Mouse (Mus musculus): ENCODE results near the gene Gsk3a. TPM values are rescaled to one million over a fixed set of nuclear protein-coding genes. Genes with fewer than 3 reads are reported as not detected.

Gene Gsk3a
- total RNA-seq, 2 experiments from 2014 or later: 67.5 to 69.2 TPM

DNA sequence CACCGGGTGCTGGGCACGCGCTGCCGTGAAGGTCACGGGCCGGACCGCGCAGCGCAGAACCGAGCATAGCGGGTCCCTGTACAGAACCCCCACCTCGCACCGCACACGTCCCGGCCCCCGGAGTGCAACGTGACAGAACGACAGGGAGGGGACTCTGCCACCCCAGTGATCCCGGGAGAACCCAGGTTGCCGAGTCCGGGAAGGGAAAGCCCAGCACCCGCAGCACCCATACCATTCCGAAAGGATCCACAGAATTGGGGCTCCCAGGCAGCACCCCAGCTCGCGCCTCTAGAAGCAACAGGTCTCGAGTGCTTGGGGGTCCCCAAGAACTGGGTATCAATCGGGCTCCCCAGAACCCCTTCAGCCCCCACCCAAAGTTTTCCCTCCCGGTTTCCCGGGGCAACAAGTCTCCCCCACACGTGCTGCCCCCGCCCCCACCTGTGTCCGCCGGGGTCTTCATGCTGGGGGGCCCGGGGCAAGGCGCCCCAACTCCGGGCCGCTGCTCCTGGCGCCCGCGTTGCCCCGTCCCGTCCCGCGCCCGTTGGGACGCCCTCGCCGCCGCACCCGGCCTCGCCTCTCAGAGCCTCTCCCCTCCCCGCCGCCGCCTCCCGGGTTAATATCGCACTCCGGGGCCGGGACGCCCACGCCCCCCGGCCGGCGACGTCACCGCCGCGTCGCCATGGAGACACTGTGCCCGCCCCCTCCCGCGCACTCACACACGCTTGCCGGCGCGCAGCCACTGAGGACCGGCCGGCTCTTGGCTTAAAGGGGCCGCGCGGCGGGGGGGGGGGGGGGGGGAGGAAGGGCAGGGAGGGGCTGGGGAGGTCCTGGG is 12.7 kb upstream of the Gsk3a start, which contains the start of gene Erf:
Gene Erf (minus strand): TSS at position 621 of the 832 bp plus-strand sequence.
- intact Hi-C loops (cut with DNase I): loop anchor here (2.0 kb wide), 1 partner anchor 14 kb away; no protein-coding TSS in a partner anchor
- peak; percentile 97 for DNase-seq

DNA sequence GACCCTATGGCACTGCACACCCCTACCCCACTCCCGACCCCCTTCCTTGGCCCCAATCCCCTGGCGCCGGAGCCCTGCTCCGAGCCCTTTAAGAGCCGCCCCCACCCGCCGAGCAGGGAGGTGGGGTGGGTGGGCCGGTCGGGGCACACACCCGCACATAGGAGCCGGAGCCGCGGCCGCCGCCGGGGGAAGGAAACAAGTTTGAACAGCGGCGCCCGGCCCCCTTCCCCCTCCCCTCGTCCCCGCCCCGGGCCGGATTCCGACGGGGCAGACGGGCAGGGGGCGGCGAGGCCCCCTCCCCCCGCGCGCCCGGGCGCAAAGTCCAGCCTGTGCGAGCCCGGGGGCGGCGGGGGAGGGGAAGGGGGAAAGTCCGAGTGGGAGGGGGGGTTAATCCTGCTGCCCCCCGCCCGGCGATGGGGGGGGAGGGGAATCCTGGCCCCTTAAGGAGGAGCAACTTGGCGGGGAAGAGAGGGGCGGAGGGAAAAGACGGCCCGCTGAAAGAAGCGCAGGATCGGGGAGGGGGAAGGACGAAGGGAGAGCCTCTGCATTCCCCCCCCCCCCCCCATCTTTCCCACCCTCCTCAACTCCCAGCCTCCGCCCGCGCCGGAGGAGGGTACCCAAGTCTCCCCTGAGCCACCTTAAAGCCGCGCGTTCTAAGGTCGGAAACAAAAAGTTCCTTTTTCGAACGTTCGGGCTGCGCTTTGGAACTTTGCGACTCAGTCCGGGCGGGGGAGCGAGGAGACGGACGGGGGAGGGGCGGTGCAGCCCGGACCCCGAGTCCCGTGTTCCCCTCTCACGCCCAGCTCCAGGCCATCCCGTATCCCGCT is 11.9 kb upstream of the Gsk3a start:
- DNase-seq: peak; percentile 77 to 84
- intact Hi-C loops (cut with DNase I): loop anchor here (2.0 kb wide), 1 partner anchor 15 kb away; no protein-coding TSS in a partner anchor

DNA sequence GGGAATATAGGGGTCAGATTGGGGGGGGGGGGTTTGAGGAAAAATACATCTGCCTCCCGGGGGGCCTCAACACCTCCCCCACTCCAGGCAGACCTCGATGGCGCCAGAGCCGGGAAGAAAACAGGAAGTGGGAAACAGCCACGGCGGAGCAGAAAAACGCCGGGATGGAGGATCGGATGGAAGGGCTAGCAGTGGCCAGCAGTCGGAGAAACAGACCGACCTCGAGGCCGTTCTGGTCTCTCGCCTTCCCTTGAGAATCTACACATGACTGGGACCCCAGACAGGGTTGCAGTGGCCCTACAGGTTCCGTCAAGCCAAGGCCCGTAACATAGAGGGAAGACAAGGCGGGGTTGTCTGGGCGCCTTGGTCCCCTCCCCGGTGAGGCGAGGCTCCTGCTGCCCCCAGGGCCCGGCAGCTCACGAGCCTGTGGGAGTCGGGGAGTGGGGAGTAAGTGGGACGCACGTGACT is 11.2 kb upstream of the Gsk3a start:
- intact Hi-C loops (cut with DNase I): loop anchor here (1.0 kb wide), 1 partner anchor 10 kb away; no protein-coding TSS in a partner anchor
- no peak for DNase-seq

DNA sequence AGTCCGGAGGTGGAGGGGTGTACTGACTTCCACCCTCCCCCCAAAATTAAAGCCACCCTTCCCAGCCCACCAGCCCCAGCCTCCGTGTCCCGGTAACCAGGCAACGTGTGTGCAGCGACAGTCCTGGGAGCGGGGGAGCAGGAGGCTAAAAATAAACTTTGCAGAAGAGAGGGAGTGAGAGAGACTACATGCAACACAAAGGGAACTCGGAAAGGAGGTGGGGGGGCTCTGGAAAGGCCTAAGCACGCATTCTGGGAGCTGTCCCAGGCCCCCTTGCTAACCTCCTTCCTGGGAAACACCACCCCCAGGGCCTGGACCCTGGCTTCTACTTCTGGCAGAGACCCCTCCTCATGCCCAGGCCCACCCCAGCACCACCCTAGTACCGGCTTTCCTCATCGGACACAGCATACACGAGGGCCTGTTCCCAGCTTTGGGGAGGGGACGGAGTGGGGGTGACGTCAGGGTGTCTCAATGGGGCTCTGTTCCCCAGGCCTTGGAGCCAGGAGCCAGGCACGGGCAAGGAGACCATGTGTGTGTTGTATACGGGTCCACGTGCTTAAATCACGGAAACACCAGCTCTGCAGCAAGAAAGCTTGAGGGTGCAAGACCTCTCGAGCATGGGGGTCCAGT is 10.5 kb upstream of the Gsk3a start:
- intact Hi-C loops (cut with DNase I): loop anchor here (1.0 kb wide), 1 partner anchor 9 kb away; no protein-coding TSS in a partner anchor
- DNase-seq: peak in 1 of 2 experiments; percentile 61

DNA sequence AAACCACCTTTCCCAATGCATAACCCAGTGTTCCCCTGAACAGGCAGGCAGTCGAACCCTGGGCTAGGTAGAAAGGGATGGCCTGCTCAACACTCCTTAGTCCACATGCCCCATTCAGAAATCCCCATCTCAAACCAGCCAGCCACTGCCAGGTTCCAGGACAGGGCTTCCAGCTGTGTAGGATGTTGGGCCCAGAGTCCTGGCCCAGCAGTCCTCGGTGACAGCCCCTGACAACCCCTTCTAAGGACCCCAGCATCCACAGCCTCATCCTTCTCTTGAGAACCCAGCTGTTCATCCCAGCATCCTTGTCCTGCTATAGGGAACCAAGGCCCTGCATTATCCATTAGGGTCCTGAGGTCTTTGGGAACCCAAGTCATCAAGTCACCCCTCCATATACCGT is 9.8 kb upstream of the Gsk3a start:
- no peak for DNase-seq
- intact Hi-C loops (cut with DNase I): no loop called here

DNA sequence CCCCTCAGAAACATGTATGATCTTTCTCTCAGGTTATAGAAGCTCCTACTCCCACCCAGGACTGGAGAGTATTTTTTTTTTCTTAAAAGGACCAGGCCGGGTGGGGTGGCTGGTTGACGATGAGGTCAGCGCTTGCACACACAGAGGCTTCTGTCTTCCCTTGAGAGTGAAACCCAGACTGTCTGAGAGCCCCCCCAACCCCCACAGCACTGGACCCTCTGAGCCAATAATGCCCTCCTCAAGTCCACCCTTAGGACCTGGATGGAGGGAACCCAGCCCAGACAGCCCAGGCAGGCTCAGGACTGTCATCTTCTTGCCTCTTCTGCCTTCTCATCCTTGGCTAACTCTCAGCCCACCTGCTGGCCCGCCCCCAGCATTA is 9.1 kb upstream of the Gsk3a start:
- intact Hi-C loops (cut with DNase I): no loop called here
- no peak for DNase-seq

DNA sequence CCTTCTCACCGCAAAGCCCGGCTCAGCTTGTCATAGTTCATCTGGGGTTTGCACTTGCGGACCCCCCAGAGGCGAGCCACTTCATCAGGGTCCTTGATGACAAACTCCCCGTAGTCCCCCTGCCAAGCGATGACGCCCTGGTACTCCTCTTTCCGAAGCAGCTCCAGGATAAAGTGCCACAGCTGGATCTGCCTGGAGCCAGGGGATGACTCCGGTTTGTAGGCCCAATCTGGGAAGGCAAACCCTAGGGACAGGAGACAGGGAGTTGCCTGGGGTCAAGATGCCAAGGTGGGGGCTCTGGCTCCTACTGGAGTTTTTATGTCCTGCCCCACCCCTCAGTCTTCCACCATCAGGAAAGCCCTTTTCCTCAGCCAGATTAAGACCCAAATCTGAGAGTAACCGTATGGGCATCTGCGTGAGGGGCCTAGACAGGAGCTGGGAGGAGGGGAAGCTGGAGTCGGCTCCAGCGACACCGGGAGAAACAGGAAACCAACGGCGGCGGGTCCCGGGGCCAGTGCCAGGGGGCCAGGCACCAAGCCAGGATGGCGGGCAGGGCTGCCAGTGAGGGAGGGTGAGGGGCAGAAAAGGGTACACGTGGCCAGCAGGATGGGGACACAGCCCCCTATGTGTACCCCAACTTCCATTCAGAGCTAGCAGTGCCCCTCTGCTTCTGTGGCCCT is 8.6 kb upstream of the Gsk3a start:
- intact Hi-C loops (cut with DNase I): no loop called here

DNA sequence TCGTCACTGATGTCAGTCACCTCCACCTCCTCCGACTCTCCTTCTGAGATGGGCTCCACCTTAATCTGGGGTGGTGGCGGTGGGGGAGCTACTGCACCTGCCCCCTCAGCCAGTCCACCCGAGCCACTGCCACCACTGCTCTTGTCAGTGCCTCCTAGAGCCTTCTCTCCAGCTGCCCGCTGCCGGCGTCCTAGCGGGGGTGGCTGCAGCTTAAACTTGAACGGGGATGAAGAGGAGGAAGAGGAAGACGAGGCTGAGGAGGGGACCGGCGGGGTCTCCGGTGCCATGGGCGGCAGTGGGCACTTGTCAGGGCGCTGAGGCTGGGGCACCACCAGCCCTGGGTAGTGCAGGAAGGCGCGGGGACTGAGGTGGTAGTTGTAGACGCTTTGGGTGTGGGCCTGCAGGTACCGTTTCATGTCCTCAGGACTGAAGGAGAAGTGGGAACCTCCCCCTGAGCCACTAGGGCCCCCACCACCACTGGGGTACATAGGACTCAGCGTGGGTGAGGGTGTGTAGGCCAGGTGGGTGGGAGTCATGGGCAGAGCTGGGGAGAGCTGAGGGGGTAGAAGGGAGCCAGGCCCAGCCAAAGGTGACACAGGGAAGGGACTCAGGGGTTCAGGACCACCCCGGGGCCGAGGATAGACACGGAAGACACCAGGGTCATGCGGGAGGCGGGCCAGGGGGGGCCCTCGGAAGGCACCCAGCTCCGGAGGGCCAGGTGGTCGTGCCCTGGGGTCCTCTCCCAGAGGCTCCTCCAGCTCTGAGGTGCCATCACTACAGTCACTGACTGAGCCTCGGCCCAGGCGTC is 7.1 kb upstream of the Gsk3a start:
- DNase-seq: no peak
- intact Hi-C loops (cut with DNase I): loop anchor here (5.0 kb wide), 1 partner anchor 138 kb away; no protein-coding TSS in a partner anchor

More for the DNA sequence above, 8.6 kb upstream of the Gsk3a start:
- DNase-seq: peak; percentile 68 to 70

DNA sequence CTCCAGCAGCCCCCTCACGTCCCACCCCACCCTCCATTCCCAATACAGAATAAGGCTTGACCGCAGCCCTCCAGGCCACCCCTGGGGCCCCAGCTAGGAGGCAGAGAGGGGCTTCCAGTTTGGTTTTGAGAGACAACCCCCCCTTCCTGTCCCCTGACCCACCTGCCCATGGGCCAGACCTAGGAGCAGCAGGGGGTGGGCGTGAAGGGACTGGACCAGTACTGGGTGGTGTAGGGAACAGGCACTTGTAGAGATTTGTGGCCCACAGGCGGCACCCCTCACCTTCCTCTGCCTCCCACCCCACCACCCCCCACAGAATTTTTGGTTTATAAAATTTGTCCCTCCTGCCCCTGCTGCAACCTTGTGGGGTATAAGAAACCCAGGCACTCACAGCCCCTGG is 5.7 kb upstream of the Gsk3a start:
- DNase-seq: no peak
- intact Hi-C loops (cut with DNase I): loop anchor here (5.0 kb wide), 1 partner anchor 139 kb away; no protein-coding TSS in a partner anchor

DNA sequence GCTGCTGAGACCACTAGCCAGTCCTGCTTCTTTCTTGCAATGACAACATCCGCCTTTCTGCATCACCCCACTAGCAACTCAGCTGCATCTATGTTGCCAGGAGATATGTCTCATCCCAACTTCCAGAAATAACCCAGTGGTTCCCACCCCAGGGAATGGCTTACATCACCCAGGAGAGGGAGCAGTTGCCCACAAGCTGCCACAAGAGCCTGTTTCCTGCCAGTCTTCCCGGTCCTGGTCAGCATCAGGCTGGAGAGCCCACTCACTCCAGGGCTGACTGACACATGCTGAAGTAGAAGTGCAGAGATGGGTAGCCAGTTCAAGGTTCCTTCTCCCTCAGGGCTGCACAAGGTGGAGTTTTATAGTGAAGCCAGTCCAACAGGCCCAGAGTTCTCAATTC is 3.4 kb upstream of the Gsk3a start:
- intact Hi-C loops (cut with DNase I): loop anchor here (1.0 to 5.0 kb wide), 3 partner anchors 37 to 141 kb away; no protein-coding TSS in a partner anchor

DNA sequence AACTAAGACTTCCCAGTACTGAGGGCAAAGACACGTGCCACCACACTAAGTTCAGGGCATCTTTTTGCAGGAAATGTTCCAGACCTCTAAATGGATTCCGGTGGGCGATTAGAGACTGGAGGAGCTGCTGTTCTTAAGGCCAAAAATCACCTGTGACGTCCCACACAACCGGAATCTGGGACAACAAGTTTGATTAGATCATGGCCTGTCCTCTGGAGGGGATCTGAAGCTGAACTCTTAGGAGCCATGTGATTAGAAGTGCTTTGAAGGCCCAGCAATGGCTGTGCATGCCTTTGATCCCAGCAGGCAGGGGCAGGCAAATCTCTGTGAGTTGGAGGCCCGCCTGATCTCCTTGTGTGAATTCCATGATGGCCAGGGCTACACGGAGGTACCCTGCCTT is 3.0 kb upstream of the Gsk3a start:
- DNase-seq: no peak
- intact Hi-C loops (cut with DNase I): loop anchor here (1.0 to 5.0 kb wide), 3 partner anchors 38 to 142 kb away; no protein-coding TSS in a partner anchor

More for the DNA sequence above, 3.4 kb upstream of the Gsk3a start:
- DNase-seq: peak; percentile 54 to 56

DNA sequence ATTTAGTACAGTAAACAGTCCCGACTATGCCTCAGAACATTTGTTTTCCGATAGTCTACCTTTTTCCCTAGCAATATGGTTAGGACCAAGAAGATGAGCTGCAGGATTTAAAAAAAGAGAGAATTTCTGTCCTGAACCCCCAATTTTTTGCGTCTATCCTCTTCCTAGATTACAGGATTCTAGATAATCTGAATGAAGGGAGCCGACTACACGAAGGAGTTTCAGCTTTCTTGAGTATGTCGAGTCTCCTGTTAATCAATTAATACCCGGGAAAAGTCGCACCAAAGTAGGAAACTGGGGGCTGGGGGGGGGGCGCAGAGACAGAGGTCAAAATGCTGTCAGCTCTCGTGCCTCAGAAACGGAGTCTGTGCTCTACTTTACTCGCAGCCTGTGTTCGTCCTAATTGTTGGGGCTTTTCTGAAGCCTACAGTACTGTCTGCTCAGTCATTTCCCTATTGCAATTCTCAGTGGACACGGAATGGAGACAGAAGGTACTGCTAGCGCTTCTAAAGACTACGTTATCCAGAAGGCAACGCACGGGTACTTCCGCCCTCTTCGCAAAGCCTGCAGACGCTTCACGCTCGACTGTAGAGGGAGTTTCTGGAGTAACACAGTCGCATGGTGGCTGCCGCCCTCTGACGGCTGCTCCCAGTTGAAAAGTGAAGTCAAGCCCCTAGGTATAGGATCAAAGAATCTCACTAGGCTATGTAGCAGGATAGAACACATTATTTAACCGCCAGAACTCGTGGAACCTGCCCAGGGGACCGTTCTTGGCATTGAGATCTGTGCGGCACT is 1.4 kb upstream of the Gsk3a start:
- DNase-seq: peak; percentile 74
- intact Hi-C loops (cut with DNase I): loop anchor here (1.0 to 10.0 kb wide), 2 partner anchors 9 to 354 kb away; partner anchors contain the start of gene Rps19

DNA sequence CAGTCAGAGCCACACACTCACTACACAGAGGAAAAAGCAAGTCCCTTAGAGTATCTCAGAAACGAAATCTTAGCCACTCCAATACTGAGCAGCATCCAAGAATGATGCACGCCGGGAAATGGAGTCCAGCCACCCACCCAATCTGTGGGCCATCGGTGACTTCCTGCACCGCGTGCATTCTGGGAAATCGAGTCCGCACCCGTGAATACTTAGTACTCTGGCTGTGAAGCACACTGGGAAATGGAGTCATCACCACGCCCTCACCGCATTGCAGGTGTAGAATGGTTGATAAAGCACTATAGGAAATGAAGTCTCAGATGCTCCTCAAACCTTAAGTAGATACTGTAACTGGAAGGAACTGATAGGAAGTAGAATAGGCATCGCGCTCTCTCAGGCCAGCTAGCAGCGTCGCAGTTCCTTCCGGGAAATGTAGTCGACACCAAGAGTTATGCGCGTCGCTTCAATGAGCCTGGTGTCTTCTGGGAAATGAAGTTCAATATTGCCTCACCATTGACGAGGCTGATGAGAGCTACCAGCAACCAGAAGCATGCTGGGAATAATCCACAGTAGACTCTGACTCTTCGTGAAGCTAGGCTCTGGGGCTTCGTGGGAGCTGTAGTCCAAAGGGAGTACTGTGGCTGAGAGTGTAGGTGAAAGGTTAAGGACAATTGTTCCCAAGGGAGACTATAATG is 510 bp upstream of the Gsk3a start:
- intact Hi-C loops (cut with DNase I): loop anchor here (10.0 kb wide), 1 partner anchor 353 kb away; the partner anchor contains the start of gene Rps19
- DNase-seq: peak; percentile 87 to 97

DNA sequence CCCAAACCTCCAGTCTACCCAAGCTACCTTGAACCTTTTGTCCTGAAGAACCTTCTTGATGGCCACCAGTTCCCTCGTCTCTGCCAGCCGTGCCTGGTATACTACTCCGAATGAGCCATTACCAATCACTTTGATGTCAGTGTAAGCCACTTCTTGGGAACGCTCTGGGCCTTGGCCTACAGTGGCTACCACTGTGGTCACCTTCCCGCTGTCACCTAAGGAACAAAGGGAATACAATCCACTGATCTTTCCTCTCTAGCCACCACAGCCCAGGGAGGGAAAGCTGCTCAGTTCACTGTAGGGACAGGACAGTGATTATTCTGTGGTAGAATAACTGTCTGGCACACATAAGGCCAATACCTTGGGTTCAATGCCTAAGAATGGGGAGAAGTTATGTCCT is 2.1 kb downstream of the Gsk3a start:
- no peak for DNase-seq
- intact Hi-C loops (cut with DNase I): loop anchor here (10.0 kb wide), 1 partner anchor 351 kb away; the partner anchor contains the start of gene Rps19

DNA sequence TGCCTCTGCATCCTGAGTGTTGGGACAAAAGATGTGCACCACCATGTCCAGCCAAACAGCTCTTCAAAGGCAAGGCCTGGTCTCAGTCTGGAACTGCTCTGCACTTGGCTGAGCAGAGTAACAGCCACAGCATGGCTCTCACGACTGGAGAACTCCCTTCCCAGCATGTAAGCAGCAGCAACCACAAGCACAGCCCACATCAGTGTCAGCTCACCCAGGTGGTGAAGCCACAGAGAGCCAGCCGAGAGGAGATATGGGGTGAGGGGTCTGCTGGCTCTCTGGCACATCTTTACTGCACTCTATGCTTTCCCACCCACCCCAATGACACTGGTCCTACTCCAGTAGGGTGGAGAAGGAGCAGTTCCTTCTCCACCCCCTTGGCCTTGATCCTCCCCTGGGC is 4.6 kb downstream of the Gsk3a start:
- intact Hi-C loops (cut with DNase I): loop anchor here (10.0 kb wide), 1 partner anchor 348 kb away; the partner anchor contains the start of gene Rps19
- DNase-seq: no peak

DNA sequence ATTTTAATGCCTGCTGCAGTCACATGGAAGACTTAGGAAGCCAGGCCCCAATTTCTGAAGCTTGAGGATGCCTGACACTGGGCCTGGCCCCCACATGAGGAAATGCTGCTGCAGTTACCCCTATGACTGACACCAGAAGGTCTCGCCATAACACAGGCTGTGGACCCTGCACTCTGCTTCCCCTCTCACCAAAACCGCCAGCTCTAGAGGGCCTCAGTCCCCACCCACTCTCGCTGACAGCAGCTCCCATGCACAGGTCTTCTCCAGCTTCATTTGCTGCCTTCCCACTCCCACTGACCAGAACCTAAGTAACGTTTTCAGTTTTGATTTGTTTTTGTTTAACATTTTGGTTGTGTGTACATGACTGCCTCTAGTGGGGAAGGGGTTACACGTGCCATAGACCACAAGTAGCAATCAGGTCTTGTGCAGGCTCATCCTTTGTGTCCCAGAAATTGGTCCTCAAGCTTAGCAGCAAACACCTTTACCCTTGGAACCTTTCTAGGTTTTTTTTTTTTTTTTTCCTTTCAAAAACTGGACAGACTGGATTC is 5.5 kb downstream of the Gsk3a start:
- intact Hi-C loops (cut with DNase I): loop anchor here (10.0 kb wide), 1 partner anchor 347 kb away; the partner anchor contains the start of gene Rps19
- DNase-seq: no peak
